Mouse (Mus musculus) olfactory bulb, adult 2 months (tissue): ENCODE measurements at regions not wholly inside any gene's neighbourhood (a gene's known extent, or its start where the extent isn't known, plus 50 kb on each side); places are given as distances from the start of the nearest gene placed in this dataset.

Source experiments
- CTCF ChIP-seq: fragments of 200-500 bp; IDR thresholded peaks from 2 replicates; pipeline ENCODE4 v1.5.1; 2012; ENCODE audit warnings: low read depth, mild to moderate bottlenecking, low read length, moderate library complexity; ENCODE audit not compliant: insufficient read depth
- POLR2A ChIP-seq: fragments of 200-500 bp; IDR thresholded peaks from 2 replicates; pipeline ENCODE4 v1.6.1; 2012; ENCODE audit warnings: mild to moderate bottlenecking, low read depth, low read length, moderate library complexity; ENCODE audit not compliant: insufficient read depth

- TF ChIP-seq CTCF (no peak), POLR2A (no peak)
Observed at GRCm38 (mm10) chr2:74974595-74975325, 149.2 kb downstream of the Mtx2 start.
